Mouse (Mus musculus) heart, postnatal 0 days (tissue): ENCODE results near the gene Hsf2bp. TPM values are rescaled to one million over a fixed set of nuclear protein-coding genes. Genes with fewer than 3 reads are reported as not detected.

Source experiments
- ATAC-seq: fragments of 200-750 bp; cut with Nextera tagmentation; 2 replicates; pipeline ENCODE4 v1.8.0; 2017; ENCODE audit warnings: low read depth, moderate number of reproducible peaks, moderate library complexity; ENCODE audit not compliant: insufficient read depth
- DNase-seq: peaks from one replicate; pipeline ENCODE4 v3.0.0-alpha.2; 2016; ENCODE audit warnings: low spot score
- H3K27ac ChIP-seq: fragments of 300-500 bp; sonication (generic); 2 replicates; pipeline ENCODE4 v1.5.1; 2014; ENCODE audit warnings: low read depth, mild to moderate bottlenecking
- H3K27me3 ChIP-seq: fragments of 300-500 bp; sonication (generic); 2 replicates; pipeline ENCODE4 v1.6.1; 2014; ENCODE audit warnings: low read length, mixed read lengths; ENCODE audit not compliant: control insufficient read depth, insufficient read depth
- H3K36me3 ChIP-seq: fragments of 300-500 bp; sonication (generic); replicated peaks from 2 replicates; pipeline ENCODE4 v1.6.1; 2014; ENCODE audit warnings: low read length, mixed read lengths; ENCODE audit not compliant: control insufficient read depth, insufficient read depth
- H3K4me1 ChIP-seq: fragments of 300-500 bp; sonication (generic); 2 replicates; pipeline ENCODE4 v1.6.1; 2014; ENCODE audit warnings: antibody characterized with exemption; ENCODE audit not compliant: control insufficient read depth, insufficient read depth
- H3K4me2 ChIP-seq: fragments of 300-500 bp; sonication (generic); 2 replicates; pipeline ENCODE4 v1.6.1; 2014; ENCODE audit warnings: low read depth, mild to moderate bottlenecking, low read length, moderate library complexity
- H3K4me3 ChIP-seq: fragments of 300-500 bp; sonication (generic); 2 replicates; pipeline ENCODE4 v1.5.1; 2014; ENCODE audit warnings: low read depth, low read length
- H3K9ac ChIP-seq: fragments of 300-500 bp; sonication (generic); replicated peaks from 2 replicates; pipeline ENCODE4 v1.6.1; 2014; ENCODE audit warnings: low read depth, low read length, mixed read lengths
- H3K9me3 ChIP-seq: fragments of 300-500 bp; sonication (generic); replicated peaks from 2 replicates; pipeline ENCODE4 v1.6.1; 2016; ENCODE audit warnings: low read length; ENCODE audit not compliant: control insufficient read depth
- CTCF ChIP-seq: IDR thresholded peaks from 2 replicates; pipeline ENCODE4 v1.5.1; 2016; ENCODE audit warnings: antibody characterized with exemption, control low read depth, low read depth
- EP300 ChIP-seq: IDR thresholded peaks from 2 replicates; pipeline ENCODE4 v1.6.1; 2016; ENCODE audit warnings: antibody characterized with exemption, low read depth
- WGBS: fragments of 180-500 bp; shearing (Covaris S2); extraction: QIAGEN DNeasy Blood & Tissue Kit; methylation state at CpG from one replicate; pipeline ENCODE4 v1.1.7; 2014; 5-methylcytosine and 5-hydroxymethylcytosine counted together
- polyA plus RNA-seq: library from polyadenylated mRNA; unstranded; fragments of >200 nt; fragmentation: Nextera tagmentation; extraction: Ambion mirVana; gene quantifications from 2 replicates; pipeline ENCODE4 v1.2.1, GENCODE M21; 2015
- total RNA-seq: library from RNA; depleted of rRNA; stranded (reverse); fragments of >200 nt; gene quantifications from 2 replicates; pipeline ENCODE4 v1.2.3, GENCODE M21; 2014; ENCODE audit warnings: low replicate concordance

The Hsf2bp gene
- total and polyA plus RNA-seq, 2 experiments from 2014 or later: 0.19 TPM; not detected in 1

DNA sequence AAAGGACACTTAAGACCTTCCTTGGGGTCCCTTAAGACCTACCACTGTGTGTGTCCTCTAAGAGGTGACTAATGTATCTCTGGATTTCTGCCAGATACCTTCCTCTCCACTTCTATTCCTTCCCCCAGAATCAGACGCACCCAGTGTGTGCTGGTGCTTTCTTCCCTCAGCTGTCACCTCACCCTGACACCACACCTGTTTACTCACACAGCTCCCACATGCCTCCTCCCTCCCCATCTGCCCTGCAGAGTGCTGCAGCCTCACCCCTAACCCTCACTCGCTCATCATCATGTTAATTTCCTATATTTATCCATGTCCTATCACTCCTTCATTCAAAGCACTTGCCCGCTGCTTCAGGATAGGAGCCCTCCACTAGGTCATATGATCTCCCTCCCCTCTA, 23.9 kb downstream of the Hsf2bp start:
- no peak overlapping the region for H3K9ac ChIP-seq
- no peaks in the 10 kb centered on the region for H3K9me3 ChIP-seq
- no peak overlapping the region for H3K4me2 ChIP-seq
- no peak overlapping the region for H3K4me3 ChIP-seq
- TF ChIP-seq EP300 (no peak), CTCF (no peak)
- 26% methylated on average over 3 of the region's 3 CpGs for WGBS
- no peaks in the 10 kb centered on the region for H3K36me3 ChIP-seq
- H3K27me3 ChIP-seq: no peaks in the 10 kb centered on the region
- ATAC-seq: peak; percentile 39; the same call in 1 of the 2 replicates
- H3K27ac ChIP-seq: no peak overlapping the region
- 0 out of 2 replicates have a peak, but pooled peaks cover 7% of the 10 kb centered on the region for H3K4me1 ChIP-seq
- no peak for DNase-seq

DNA sequence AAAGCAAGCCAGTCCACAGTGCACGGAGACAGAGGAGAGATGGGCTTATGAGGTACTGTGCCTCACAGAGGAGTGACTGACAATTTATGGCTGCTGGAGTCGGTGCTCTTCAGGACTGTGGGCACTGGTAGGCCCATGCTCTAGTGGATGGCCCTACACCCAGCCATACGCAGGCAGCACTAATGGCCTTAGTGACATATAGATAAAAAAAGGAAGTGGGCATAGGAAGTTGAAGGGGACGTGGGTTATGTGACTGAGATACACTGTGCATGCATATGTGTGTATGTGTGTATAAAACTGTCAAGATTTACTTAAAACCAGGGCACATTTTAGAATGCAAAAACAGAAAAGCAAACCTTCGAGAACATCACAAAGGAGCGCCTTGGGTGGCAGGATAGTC, 24.5 kb downstream of the Hsf2bp start:
- ATAC-seq: no peak
- Histone ChIP-seq H3K27me3 (no peaks in the 10 kb centered on the region), H3K9me3 (no peaks in the 10 kb centered on the region), H3K27ac (no peak overlapping the region), H3K9ac (no peak overlapping the region), H3K36me3 (no peaks in the 10 kb centered on the region), H3K4me3 (no peak overlapping the region), H3K4me1 (0 out of 2 replicates have a peak, but pooled peaks cover 7% of the 10 kb centered on the region), H3K4me2 (no peak overlapping the region)
- no peak for TF ChIP-seq EP300
- TF ChIP-seq CTCF: no peak
- WGBS: 72% methylated on average over 6 of the region's 6 CpGs
- no peak for DNase-seq

DNA sequence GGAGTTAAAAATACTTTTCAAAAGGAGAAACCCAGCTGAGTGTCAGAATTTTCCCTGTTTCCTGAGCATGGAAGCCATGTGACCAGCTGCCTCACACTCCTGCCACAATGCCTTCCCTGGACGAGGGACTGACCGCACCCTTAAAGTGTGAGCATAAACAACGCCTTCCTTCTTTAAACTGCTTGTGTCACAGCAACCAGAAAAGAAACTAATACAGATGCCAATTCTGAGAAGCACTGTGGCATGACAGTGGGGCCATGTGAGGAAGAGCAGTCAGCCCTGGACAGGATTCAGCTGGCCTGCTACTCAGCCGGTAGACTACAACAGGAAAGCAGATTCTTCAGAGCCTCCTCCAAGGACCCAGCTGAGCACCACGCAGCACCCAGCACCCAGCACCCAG, 29.3 kb downstream of the Hsf2bp start:
- H3K9ac ChIP-seq: no peak overlapping the region
- no peaks in the 10 kb centered on the region for H3K4me1 ChIP-seq
- no peak overlapping the region for H3K4me2 ChIP-seq
- H3K9me3 ChIP-seq: no peaks in the 10 kb centered on the region
- DNase-seq (no peak), ATAC-seq (no peak)
- no peak overlapping the region for H3K27ac ChIP-seq
- no peaks in the 10 kb centered on the region for H3K27me3 ChIP-seq
- no peak for TF ChIP-seq EP300
- TF ChIP-seq CTCF: no peak
- WGBS: 64% methylated on average over 5 of the region's 5 CpGs
- H3K36me3 ChIP-seq: no peaks in the 10 kb centered on the region
- no peak overlapping the region for H3K4me3 ChIP-seq

DNA sequence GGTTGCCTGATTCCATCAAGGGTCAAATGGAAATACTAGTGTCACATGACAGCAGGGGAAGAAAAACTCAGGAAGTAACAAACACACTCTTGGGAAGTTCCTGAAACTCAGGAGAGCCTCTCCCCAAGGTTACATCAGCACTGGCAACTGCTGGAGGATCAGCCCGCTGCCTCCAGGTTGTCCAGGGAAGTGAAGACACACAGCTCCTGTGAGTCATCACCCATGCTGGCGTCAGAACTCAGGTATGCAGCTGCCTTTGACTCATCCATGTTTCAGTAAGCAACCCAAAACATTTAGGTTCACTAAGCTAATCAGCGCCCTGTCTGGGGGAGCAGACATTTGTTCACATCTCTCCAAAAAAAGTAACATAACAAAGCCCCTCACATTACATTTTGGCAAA, 32.9 kb downstream of the Hsf2bp start:
- H3K36me3 ChIP-seq: no peaks in the 10 kb centered on the region
- no peaks in the 10 kb centered on the region for H3K4me1 ChIP-seq
- no peaks in the 10 kb centered on the region for H3K9me3 ChIP-seq
- no peaks in the 10 kb centered on the region for H3K27me3 ChIP-seq
- no peak overlapping the region for H3K9ac ChIP-seq
- TF ChIP-seq CTCF (no peak), EP300 (no peak)
- WGBS: 83% methylated on average over 3 of the region's 3 CpGs
- H3K4me3 ChIP-seq: no peak overlapping the region
- no peak overlapping the region for H3K27ac ChIP-seq
- ATAC-seq (no peak), DNase-seq (no peak)
- no peak overlapping the region for H3K4me2 ChIP-seq

DNA sequence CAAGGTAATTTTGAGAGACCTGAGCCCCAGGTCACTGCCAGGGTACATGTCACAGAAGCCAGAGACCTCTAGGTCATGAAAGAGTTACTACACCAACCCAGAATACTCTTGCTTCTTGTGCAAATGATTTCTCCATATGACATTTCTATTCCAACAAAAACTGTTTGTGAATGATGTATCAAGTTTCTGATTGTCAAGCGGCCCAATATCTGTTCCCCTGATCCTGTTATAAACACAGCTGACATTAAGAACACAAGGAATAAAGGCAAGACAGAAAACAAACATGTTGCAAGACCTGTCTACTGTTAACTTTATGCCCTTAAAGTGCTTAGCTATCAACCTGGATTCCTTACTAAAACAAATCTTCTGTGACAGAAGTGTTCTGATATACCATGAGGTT, 37.8 kb downstream of the Hsf2bp start:
- TF ChIP-seq EP300 (no peak), CTCF (no peak)
- Histone ChIP-seq H3K36me3 (no peaks in the 10 kb centered on the region), H3K27ac (no peak overlapping the region), H3K4me3 (no peak overlapping the region), H3K4me2 (no peak overlapping the region), H3K4me1 (no peaks in the 10 kb centered on the region), H3K9ac (no peak overlapping the region), H3K9me3 (no peaks in the 10 kb centered on the region), H3K27me3 (no peaks in the 10 kb centered on the region)
- 83% methylated on average over 1 of the region's 1 CpGs for WGBS
- no peak for ATAC-seq
- DNase-seq: no peak

- Histone ChIP-seq H3K4me2 (no peak overlapping the region), H3K27ac (no peak overlapping the region), H3K4me3 (no peak overlapping the region), H3K4me1 (no peaks in the 10 kb centered on the region), H3K9ac (no peak overlapping the region), H3K27me3 (no peaks in the 10 kb centered on the region), H3K9me3 (no peaks in the 10 kb centered on the region), H3K36me3 (no peaks in the 10 kb centered on the region)
- 69% methylated on average over 4 of the region's 4 CpGs for WGBS
- TF ChIP-seq EP300 (no peak), CTCF (no peak)
- ATAC-seq (no peak), DNase-seq (no peak)
Measured at GRCm38 (mm10) chr17:31996331-31996730, 39.8 kb downstream of the Hsf2bp start.
